Mouse (Mus musculus) adrenal gland, adult 18-20 months (tissue): ENCODE measurements at regions not wholly inside any gene's neighbourhood (a gene's known extent, or its start where the extent isn't known, plus 50 kb on each side); places are given as distances from the start of the nearest gene placed in this dataset.

Experiments used
- DNase-seq, 2 experiments: peaks; one replicate each; pipeline ENCODE4 v3.0.0; 2021 to 2022; ENCODE audit warnings: low spot score in 2 of 2

- DNase-seq, result no peak
Observed at GRCm38 (mm10) chr13:71362311-71362710, 520.7 kb upstream of the Adamts16 start.

DNA sequence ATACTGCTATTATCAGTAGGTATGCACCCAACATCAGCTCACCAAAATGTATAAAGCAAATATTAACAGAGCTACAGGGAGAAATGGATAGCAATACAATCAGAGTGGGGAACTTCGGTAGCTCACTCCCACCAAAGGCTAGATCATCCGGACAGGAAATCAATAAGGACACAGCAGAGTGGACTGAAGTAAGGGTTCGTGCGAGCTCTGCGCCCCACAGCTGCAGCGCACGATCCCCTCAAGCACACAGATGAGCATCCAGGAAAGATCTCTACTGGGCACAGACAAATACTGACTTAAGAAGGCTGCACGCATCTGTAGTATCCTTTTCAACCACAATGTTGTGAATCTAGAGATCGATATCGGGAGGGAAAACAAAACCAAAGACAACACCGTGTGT is 517.5 kb upstream of the Adamts16 start:
- DNase-seq, result no peak

DNA sequence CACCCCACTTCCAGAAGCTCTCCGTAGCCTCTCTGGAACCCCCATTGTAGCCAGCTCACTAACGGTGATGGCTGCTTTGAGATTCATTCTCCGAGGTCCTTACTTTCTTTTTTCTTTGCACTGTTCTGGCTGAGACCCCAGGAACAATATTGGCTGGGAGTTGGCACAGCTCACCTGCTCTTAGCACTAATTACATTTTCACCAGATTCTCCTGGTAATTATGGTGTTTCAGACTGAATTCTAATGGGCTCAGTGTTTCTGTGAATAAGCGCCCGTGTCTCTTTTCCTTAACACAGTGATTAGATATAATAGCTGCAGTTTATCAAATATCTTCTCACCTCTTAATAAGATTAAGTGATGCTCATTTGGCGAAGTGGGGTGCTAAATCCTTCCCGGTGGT is 509.2 kb upstream of the Adamts16 start:
- DNase-seq, result no peak

GRCm38 (mm10) chr13:71342921-71343320 is 501.3 kb upstream of the Adamts16 start:
- DNase-seq, result no peak

- no peak for DNase-seq
Observed at GRCm38 (mm10) chr13:71338700-71339099, 497.1 kb upstream of the Adamts16 start.

DNA sequence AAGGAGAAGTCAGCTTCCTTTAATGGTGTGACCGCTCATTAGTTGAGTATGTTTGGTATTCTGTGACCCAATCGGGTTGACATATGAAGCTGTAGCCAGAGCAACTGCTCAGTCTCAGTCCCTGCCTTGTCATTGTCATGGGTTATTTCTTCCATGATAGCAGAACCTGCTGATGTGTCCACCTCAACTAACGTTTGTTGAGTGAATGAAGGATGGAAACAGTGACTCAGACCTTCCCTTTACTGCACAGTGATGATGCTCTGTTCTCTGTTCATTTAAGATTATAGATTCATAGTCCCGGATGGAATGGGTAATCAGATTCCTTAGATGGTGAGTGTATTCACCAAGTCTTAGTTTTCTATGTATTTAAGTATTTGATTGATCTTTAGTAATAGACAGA is 493.3 kb upstream of the Adamts16 start:
- DNase-seq, result no peak

DNA sequence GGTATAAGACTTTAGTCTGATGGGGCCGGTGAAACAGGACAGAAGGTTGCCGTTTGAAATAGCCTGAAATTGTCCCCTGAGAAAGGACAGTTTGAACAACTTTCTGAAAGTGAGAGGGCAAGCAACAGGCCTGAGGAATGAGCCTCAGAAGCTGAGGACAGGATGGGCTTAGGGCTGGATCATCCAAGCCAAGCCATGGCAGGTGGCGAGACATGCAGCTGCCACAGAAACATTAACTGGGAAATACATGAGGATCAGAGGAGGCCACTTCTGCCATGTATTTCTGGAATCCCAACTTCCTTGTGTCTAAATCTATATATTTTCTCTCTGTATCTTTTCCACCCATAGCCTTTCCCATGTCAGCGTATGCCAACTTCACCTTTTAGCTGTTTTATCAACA is 491.5 kb upstream of the Adamts16 start:
- no peak for DNase-seq

GRCm38 (mm10) chr13:71330321-71330720 is 488.7 kb upstream of the Adamts16 start:
- no peak for DNase-seq

DNA sequence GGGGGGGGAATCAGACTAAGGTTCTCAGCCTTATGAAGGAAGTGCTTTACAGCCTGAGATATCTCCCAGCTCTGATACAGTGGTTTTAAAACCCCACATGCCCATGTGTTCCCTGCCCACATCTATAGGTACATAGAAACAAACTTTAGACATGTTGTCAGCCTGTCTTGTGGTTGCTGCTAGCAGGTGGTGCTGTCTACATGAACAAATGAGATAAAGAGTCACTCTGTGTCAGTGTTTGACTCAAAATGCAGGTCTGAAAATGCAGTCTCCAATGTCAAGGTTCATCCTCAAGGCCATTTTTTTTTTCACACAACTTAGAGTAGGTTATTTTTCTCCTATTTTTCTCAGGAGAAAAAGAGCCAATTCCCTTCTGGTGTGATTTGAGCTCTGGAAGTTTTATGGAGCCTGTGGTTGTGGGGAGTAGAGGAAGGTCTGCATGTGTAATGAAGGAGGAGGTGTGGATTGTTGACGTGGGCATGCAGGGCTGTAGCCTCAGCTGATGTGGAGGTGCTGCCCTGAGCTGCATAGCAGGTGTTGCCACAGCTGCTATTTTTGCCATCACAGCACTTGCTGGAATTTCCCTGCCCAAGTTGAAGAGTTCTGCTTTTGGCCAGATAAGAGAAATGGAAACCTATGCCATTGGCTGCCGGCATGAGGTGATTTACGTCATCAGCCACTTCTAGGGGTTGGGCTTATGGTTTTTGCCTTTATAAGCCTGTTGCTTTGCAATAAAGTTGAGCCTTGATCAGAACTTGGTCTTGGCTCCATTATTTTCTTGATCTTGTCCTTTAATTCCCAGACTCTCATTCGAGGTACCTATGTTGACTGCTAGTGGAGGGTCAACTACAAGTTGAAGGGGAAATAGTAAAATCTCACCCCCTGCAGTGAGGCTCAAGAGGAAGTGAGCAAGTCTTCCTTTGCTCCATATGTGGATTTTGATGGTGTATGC is 486.5 kb upstream of the Adamts16 start:
- DNase-seq, result no peak

DNA sequence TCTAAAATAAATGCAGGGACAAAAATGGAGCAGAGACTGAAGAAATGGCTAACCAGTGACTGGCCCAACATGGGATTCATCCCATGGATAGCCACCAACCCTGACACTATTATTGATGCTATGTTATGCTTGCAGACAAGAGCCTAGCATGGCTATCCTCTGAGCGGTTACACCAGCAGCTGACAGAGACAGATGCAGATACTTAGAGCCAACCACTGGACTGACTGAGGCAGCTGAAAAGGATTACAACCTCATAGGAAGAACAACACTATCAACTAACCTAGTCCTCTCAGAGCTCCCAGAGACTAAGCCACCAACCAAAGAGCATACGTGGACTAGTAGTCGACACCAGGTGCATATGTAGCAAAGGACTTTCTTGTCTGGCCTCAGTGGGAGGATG is 478.9 kb upstream of the Adamts16 start:
- DNase-seq, result no peak

DNA sequence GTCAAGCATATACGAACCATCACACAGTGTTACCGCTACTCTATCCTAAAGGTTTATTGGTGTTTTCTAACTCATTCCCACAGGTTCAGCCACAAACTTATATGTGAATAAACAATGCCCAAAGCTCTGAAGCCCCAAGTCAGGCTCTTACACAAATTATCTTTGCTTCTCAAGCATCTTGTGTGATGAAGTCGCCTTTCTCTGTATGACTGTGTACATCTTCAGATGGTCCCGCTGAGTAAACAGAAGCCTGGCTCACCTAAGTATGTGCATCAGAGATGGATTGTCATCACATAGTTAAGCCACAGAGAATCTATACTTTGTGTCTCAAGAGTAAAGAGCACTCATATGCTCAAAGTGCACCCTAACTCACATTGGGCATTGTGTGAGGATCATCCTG is 462.3 kb upstream of the Adamts16 start:
- DNase-seq, result no peak

DNA sequence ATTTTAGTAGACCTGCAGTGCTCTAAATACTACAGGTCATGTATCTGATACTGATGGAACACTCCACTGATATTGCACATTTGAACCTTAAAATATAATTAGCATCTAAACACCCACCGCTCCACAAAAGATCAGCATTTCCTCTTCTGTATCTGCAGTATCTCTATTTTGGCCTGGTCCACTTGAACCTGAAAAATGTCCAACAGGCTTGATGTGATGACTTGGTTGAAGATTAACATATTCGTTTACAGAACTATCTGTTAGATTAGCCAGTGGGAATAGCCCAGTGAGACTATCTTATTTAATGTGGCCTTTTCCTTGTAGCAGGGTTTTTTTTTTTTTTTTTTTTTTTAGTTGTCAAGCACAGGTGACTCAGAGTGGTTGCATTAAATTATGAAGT is 434.4 kb upstream of the Adamts16 start:
- no peak for DNase-seq

GRCm38 (mm10) chr13:71274139-71274538 is 432.5 kb upstream of the Adamts16 start:
- no peak for DNase-seq

DNA sequence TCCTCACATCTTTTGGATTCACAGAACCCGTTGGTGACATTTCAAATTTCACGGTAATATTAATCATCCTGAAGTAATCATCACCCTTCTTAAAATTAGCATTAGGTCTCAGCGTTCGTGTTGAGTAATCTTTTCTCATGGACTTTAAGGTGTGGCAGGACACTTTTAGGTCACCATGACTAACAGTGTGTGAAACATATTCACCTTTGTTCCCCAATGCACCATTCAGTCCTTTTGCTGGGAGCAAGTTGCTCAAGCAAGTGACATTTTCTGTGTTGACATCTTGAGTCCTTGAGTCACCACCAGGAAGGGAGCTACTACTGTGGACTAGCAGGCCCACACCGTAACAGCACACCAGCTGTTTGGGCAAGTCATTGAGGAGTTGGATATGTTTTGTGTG is 431.9 kb upstream of the Adamts16 start:
- no peak for DNase-seq

DNA sequence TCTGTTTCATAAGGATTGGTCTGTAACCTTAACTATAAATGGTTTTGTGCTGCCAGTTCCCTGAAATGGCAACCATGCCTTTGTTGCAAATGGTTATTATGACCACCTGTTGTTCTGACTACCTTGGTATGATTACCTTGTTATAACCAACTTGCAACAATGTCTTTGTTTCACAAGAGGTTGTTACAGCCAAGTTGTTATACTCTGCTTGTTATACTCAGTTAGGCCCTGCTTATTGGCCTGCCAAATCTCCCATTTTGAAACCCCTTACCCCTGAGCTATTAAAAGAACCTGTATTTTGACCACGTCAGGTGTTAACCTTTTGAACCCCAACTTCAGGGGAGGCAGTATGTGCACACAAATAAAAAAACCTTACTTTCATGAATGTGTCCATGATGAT is 431.5 kb upstream of the Adamts16 start:
- DNase-seq, result no peak

DNA sequence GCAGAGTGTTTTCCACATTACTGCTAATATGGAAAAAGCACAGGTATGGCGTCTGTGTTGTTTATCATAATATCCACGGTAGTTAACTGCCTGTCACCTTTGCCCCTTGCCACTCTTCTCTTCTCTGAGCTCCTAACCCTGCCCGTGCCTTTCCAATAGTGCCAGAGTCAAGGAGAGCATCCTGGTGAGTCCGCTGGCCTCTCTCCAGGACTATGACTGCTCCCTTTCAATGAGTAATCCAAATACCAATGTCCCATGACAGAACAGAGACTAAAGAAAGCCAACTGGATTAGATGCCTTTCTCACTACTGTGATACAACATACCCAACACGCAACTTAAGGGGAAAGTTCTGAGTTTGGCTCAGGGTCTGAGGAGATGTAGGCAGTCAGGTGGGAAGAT is 430.8 kb upstream of the Adamts16 start:
- no peak for DNase-seq

GRCm38 (mm10) chr13:71271727-71272418 is 430.3 kb upstream of the Adamts16 start:
- DNase-seq, result no peak

- no peak for DNase-seq
Observed at GRCm38 (mm10) chr13:71270370-71270769, 428.8 kb upstream of the Adamts16 start.

DNA sequence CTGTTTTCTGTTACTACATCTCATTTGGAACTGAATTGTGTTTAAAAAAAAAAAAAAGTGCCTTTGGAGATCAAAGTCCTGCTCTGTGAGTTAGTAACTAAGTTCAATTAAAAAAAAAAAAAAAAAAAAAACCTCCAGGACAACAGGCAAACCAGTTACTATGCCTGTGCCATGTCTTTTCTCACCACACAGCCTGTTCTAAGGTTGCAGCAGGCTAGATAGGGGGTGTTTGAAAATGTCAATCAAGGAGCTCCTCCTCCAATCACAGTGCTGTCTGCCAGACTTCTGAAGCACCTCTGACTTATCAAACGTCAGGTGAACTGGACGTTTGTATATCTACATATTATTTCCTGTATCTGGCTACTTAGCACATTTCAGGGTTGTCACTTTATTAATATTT is 427.9 kb upstream of the Adamts16 start:
- DNase-seq, result no peak

GRCm38 (mm10) chr13:71263315-71263878 is 421.8 kb upstream of the Adamts16 start:
- DNase-seq, result no peak

DNA sequence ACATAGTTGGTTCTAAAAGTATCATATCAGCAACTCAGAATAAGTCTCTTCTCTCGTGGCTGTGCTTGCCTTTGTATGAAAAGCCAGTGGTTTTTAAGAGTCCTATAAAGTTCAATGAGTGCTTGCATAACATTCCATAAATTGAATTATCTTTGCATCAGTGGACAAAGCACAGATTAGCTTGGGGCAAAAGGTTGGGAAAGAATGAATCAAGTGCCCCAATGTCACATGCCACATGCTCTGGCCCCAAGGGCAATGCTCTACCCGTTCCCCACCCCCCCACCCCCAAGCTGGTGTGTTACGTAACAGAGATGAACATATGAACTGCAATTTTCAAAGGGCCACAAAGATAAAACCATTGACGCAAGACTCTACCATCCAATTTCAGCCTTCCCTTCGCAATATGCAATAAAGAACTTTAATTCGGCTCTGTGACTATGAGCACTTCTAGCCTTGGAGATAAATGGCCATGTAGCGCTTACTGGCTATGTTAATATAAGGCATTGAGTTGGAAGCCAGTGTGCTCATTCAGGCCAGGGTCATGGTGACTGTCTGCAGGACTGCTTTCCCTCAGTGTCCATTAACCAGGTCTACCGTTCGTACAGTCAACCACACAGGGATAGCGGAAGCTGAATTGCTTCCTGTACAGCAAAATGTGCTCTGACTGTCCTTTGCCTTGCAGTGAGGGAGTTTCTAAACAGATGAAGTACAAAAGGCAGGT is 421.1 kb upstream of the Adamts16 start:
- no peak for DNase-seq

GRCm38 (mm10) chr13:71254016-71254415 is 412.4 kb upstream of the Adamts16 start:
- no peak for DNase-seq
